ENCODE assay signal across 9 mouse cellular contexts in genomic region chr15:8451071-8451470, GRCm38 (mm10). TPM values are rescaled to one million over a fixed set of nuclear protein-coding genes. Genes with fewer than 3 reads are reported as not detected.
DNase-seq lines count a peak whose midpoint lies in the region; ATAC-seq and TF ChIP-seq lines count a peak whose summit lies in the region.
"Had no signal": no experiment of that assay in that cellular context is flagged by ENCODE, and none has a peak within 500 bp of the region (broad histone marks: within the 10 kb centered on the region; RNA-seq: fewer than 3 reads in every experiment).

No protein-coding gene starts in this region.

- no peaks in the 10 kb centered on the region; the same call in 1 of the 2 replicates for H3K4me1 ChIP-seq in lung, embryonic 14.5 days (ENCODE audit: insufficient read depth)

- no peak overlapping the region for H3K9ac ChIP-seq in lung, embryonic 14.5 days
- H3K9ac ChIP-seq: neural tube, embryonic 13.5 days had no signal

- ATAC-seq in lung, embryonic 14.5 days (ENCODE audit: insufficient read depth), result no peak

- DNase-seq in layer of hippocampus, adult 11-12 months (ENCODE audit: low spot score), result peak; percentile 36
- no peak for DNase-seq in layer of hippocampus, postnatal 10 days (ENCODE audit: low spot score in 2 of 2)
- DNase-seq in ES-CJ7 (ENCODE audit: low read depth, low spot score), result peak; percentile 75
- peak; percentile 60 for DNase-seq in c-Kit-positive CD71-negative TER-119-negative erythroid progenitor cells, embryonic 14.5 days (ENCODE audit: low read depth)
- peak; percentile 44 to 67 for DNase-seq in heart, postnatal 10 days
- DNase-seq in lung, embryonic 14.5 days, result peak; percentile 84
- DNase-seq in thymus, postnatal 10 days (ENCODE audit: low spot score in 2 of 2), result peak; percentile 66 to 87
- DNase-seq in gastrocnemius, adult 8-10 months (ENCODE audit: low spot score in 2 of 2), result no peak

- H3K4me3 ChIP-seq in lung, embryonic 14.5 days (ENCODE audit: low read depth, low read length), result no peak overlapping the region
- H3K4me3 ChIP-seq: neural tube, embryonic 13.5 days had no signal

- H3K4me2 ChIP-seq in lung, embryonic 14.5 days, result no peak overlapping the region
- H3K4me2 ChIP-seq: neural tube, embryonic 13.5 days had no signal

- no peaks in the 10 kb centered on the region for H3K27me3 ChIP-seq in lung, embryonic 14.5 days (ENCODE audit: insufficient read depth, low read length)
- H3K27me3 ChIP-seq: neural tube, embryonic 13.5 days had no signal

- intact Hi-C loops in heart, postnatal 10 days (cut with DNase I), result loop anchor here (1.0 kb wide), 1 partner anchor 138 kb away; no protein-coding TSS in a partner anchor

- H3K36me3 ChIP-seq in lung, embryonic 14.5 days (ENCODE audit: insufficient read depth), result no peaks in the 10 kb centered on the region
- H3K36me3 ChIP-seq: neural tube, embryonic 13.5 days had no signal

- no peaks in the 10 kb centered on the region for H3K9me3 ChIP-seq in lung, embryonic 14.5 days (ENCODE audit: low read depth, low read length)
- H3K9me3 ChIP-seq: neural tube, embryonic 13.5 days had no signal

- no peak overlapping the region for H3K27ac ChIP-seq in lung, embryonic 14.5 days (ENCODE audit: low read depth)
- H3K27ac ChIP-seq: neural tube, embryonic 13.5 days had no signal

- WGBS in lung, embryonic 14.5 days, result 39% methylated on average over 3 of the region's 3 CpGs

- peak; percentile 73 for TF ChIP-seq CTCF in lung, embryonic 14.5 days (IDR thresholded peaks at IDR 0.05; ENCODE audit: low read depth)

RNA-seq across cellular contexts. Expression of gene Nipbl, which starts 6.8 kb away (rescaled TPM):
- 10 to 100 TPM; 31.8 to 33.4 TPM for total RNA-seq in layer of hippocampus, postnatal 10 days (2021)
- 10 to 100 TPM; 34.4 to 37.6 TPM for total RNA-seq in heart, postnatal 10 days (2021)
- 22.8 and 23.3 TPM in 2 replicates for polyA plus RNA-seq in lung, embryonic 14.5 days (2014; fragmentation: Nextera tagmentation; extraction: Ambion mirVana)
- 10 to 100 TPM; 19.7 to 23.1 (median 21.4) TPM for total RNA-seq in gastrocnemius, adult 8-10 months (2022)

Comparison
In these comparisons a context has a peak if more than half of its experiments do, and no peak if none do; other contexts are left out.
1. DNase-seq: peak in layer of hippocampus, adult 11-12 months (single experiment), ES-CJ7 (single experiment), c-Kit-positive CD71-negative TER-119-negative erythroid progenitor cells, embryonic 14.5 days (single experiment), heart, postnatal 10 days (2 of 2), lung, embryonic 14.5 days (single experiment) and thymus, postnatal 10 days (2 of 2); none in layer of hippocampus, postnatal 10 days (0 of 2) and gastrocnemius, adult 8-10 months (0 of 2).